Mouse (Mus musculus): ENCODE measurements around the gene Ptprn2.

- TF ChIP-seq POLR2A (IDR thresholded peaks at IDR 0.05; ENCODE audit: borderline replicate concordance, extremely low read depth, low read depth, low read length) (no peak), CTCF (IDR thresholded peaks at IDR 0.05; ENCODE audit: insufficient read depth, low read length) (no peak)
Measured at GRCm38 (mm10) chr12:117156256-117156655, 670.7 kb downstream of the Ptprn2 start.

All from lung, adult 2 months (tissue).